Mouse (Mus musculus): Measurements from ENCODE around the gene Ptgis.

The Ptgis gene

GRCm38 (mm10) chr2:167190076-167190399 is 50.4 kb downstream of the Ptgis start, which contains the start of gene Kcnb1:
Gene Kcnb1 (minus strand): TSS chr2:167190155.
- peak; percentile 65 for DNase-seq (ENCODE audit: extremely low spot score)

DNA sequence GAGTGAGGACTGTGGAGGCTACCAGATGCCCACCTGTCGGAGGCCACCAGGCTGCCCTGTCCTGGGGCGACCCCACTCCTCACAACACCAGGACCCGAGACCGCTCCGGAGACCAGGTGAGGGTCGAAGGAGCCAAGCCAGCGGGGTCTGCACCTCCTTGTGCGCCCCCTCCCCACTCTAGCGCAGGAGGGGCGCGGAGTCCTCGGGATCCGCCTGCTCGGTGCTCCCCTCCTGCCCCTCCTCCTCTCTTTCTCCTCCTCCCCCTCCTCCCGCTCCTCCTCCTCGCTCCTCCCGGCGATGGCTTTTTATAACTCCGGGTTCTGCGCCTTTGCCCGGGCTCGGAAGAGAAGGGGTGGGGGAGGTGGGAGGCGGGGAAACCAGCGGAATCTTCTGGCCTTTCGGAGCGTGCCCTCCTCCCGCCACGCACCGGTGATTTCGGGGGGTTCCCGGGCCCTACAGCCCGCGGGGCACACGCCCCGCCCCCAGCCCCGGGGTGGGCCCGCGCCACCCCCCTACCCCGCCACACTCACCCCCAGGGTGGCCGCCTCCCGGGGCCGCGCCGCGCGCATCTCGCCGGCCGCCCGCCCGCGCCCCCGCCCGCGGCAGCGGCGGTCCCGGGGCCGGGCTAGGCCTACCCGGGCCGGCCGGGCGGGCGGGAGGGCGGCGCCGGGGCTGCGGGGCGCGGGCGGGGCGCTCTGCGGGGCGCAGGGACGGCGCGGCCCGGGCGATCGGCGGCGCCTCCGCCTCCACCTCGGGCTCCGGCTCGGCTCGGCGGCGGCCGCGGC is 50.9 kb downstream of the Ptgis start:
- DNase-seq (ENCODE audit: extremely low spot score), result peak; percentile 49

GRCm38 (mm10) chr2:167188315-167189207 is 51.8 kb downstream of the Ptgis start:
- DNase-seq (ENCODE audit: extremely low spot score), result peak; percentile 83

- DNase-seq (ENCODE audit: extremely low spot score), result no peak
Measured at GRCm38 (mm10) chr2:167187119-167187518, 53.3 kb downstream of the Ptgis start.

GRCm38 (mm10) chr2:167186544-167186943 is 53.9 kb downstream of the Ptgis start:
- no peak for DNase-seq (ENCODE audit: extremely low spot score)

GRCm38 (mm10) chr2:167186003-167186402 is 54.4 kb downstream of the Ptgis start:
- DNase-seq (ENCODE audit: extremely low spot score), result no peak

DNA sequence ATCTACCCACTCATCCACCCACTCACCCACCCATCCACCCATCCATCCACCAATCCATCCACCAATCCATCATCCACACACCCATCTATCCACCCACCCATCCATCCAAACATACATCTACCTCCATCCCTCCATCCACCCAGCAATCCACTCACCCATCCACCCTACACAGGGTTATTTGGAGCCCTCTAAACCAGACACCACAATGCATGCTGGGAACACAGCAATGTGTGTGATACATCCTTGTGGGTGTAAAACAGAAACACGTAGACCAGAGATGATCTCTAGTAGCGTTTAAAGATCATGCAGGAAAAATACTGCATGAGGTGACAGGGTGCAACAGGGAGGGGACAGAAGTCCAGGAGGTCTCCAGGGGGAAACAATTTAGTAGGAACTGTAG is 55.0 kb downstream of the Ptgis start:
- DNase-seq (ENCODE audit: extremely low spot score), result no peak

DNA sequence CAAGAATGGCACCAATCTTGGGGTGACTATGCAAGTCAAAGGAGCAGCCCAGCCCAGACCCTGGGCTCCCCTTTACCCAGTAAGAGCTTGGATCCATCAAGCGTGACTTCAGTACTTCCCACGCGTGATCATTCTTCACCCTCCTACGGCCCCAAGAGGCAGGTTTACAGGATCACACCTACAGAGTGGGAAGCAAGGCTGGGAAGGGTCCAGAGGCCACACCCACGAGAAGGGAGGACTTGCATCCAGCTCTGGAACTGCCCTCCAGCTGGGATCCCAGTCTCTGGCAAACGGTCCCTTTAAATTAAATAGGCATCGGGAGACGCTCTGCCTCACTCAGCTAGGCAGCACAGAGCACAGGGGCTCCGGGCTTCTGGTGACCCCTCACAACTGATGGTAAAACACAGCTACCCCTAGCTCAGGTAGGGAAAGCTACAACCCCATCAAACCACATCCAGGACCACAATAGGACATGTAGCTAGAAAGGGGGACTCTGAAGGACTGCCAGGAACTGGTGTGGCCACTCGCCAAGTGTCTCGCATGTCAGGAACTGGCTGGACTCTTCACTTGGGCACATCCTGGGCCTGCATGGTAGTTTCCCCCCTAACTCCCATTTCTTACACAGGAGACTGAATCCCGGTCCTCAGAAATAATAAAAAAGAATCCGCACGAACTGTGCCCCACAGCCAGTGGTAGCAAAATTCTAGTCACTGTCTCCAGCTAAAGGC is 58.6 kb downstream of the Ptgis start:
- no peak for DNase-seq (ENCODE audit: extremely low spot score)

DNA sequence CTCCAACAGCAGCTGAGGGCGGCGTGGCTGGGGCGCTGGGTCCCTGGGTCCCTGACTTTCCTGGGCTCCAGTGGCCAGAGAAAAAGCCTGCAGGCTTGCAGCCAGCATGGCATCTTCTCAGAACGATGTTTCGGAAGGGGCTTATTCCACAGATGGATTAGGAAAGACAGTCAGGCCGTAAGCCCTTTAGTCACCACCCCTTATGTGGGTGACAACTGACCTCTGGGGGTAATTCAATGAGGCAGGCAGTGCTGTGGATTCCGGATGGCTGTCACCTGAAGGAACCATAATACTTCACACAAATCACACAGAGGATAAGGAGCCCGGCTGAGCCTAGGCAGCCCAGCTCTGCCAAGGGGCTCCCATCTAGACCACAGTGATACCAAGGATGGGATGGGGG is 59.3 kb downstream of the Ptgis start:
- DNase-seq (ENCODE audit: extremely low spot score), result no peak

DNA sequence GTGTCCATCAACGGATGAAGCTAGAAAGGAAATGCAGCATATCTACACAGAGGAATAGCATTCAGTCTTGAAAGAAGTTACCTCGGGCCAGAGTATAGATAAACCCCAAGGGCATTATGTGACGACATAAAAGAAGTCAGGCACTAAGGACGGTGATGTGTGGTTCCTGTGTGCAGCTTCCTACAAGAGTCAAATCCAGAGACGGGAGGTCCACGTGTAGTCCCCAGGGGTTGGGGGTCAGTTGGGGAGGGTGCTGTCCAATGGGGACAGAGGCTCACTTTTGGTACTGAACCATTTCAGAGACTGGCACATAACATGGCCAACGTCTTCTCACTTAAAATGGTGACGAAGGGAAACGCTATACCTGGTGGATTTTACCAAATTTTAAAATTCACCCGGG is 61.1 kb downstream of the Ptgis start:
- DNase-seq (ENCODE audit: extremely low spot score), result no peak

DNA sequence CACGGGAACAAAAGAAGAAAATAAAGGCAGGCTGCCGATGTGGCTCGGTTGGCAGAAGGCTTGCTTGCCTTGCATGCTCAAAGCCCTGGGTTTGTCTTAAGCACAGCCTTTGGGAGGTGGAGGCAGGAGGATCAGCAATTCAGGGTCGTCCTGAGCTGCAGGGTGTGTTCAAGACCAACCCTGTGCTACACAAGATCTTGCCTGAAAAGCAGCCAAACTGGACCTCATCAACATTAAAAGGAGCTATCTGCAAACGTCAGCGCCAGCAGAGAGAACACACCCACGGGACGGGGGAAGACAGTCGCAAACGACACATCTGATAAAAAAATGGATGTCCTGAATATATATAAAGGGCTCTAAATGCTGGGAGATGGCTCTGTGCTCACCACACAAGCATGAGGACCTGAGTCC is 63.2 kb downstream of the Ptgis start:
- no peak for DNase-seq (ENCODE audit: extremely low spot score)

GRCm38 (mm10) chr2:167175284-167175683 is 65.1 kb downstream of the Ptgis start:
- DNase-seq (ENCODE audit: extremely low spot score), result no peak

GRCm38 (mm10) chr2:167173051-167173875 is 67.1 kb downstream of the Ptgis start:
- no peak for DNase-seq (ENCODE audit: extremely low spot score)

DNA sequence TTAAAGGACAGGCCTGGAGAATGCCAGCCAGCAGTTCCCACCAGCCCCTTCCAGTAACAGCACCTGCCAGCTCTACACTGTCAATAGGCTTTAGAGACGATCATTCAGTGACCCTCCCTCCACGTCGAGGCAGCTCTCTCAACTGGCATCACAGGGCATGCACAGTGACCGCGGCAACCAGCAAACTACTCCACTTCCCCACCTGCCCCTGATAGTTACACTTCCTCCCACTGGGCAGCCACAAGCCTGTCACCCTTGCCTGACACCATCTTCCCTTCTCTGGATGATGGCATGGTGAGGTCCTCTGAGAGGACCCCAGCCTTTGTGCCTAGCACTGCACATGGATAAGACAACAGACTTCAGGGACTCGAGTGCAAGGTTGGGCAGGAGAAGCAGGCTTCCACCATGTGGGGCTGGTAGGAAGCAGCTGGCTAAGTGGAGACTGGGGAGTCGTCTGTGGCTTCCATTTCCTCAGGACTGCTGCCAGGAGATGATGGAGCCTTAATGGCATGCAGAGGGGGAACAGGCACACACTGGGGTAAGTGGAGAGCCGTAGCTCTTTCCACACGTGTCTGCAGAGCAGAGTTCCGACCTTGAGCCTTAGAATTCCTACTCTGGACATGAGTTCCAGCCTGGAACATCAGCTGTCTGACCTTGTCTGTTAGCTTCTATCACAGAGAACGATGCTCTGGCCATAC is 72.7 kb downstream of the Ptgis start:
- no peak for DNase-seq (ENCODE audit: extremely low spot score)

- DNase-seq (ENCODE audit: extremely low spot score), result no peak
Measured at GRCm38 (mm10) chr2:167163600-167163999, 76.8 kb downstream of the Ptgis start.

GRCm38 (mm10) chr2:167163134-167163533 is 77.3 kb downstream of the Ptgis start:
- DNase-seq (ENCODE audit: extremely low spot score), result no peak

DNA sequence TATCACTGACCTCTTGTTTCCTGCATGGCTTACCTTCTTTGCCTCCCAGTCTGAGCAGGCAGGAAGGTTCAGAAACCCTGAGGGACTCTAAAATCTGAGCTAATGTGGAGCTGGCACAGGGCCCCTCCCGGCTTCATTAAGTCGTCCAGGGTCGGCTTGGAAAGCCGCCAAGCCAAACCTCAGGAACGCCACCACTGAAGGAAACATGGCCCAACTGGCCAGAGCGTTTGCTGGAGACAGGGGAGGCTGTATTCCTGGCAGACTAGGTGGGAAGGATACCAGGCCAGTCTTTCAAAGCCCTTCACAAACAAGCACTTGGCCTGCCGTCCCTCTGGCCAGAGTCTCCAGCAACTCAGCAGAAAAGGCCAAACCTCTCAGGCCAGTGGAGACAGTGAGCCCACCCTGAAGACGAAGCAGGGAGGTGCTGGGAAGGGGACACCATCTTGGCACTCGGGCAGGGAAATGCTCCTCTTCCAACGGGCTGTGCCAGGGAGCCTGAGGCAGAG is 77.8 kb downstream of the Ptgis start:
- no peak for DNase-seq (ENCODE audit: extremely low spot score)

- no peak for DNase-seq (ENCODE audit: extremely low spot score)
Measured at GRCm38 (mm10) chr2:167159721-167160120, 80.7 kb downstream of the Ptgis start.

- DNase-seq (ENCODE audit: extremely low spot score), result no peak
Measured at GRCm38 (mm10) chr2:167158780-167159179, 81.6 kb downstream of the Ptgis start.

DNA sequence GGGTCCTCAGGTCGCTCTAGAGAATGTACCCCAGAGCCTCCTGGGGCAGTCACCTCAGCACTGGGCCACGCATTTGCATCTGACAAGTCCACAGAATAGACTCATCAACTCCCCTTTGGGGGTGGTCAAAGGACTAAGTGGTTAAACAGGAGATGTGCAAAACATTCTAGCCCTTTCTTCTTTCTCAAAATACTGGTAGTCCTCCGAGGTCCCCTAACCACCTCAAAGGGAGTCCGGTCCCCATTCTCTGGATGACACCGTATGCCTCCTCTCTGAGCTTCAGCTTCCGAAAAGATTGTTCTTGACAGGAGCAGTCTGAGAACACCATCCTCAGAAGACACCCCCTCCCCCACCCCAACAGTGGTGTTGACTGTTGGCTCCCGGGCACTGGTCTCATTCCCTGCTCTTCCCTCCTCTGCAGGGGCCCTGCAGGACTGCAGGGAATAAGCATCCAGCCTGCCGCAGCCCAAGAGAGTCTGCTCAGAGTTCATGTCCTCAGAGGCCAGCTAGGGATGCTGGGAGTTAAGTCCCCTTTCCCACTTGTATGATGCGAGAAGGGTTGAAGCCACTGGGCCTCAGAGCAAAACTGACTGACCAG is 84.2 kb downstream of the Ptgis start:
- no peak for DNase-seq (ENCODE audit: extremely low spot score)

All from embryo, embryonic 9.5 days (tissue).